Mouse (Mus musculus): Measurements from ENCODE around the gene Nwd1. TPM values are rescaled to one million over a fixed set of nuclear protein-coding genes. Genes with fewer than 3 reads are reported as not detected.
"Not testable (repeated sequence)": the region's sequence is repeated elsewhere in the genome, so short reads cannot be mapped to it uniquely, and the experiment has no call there.

The Nwd1 gene
- polyA plus RNA-seq, 1 experiment from 2014 or later, result 0.07 TPM

- WGBS, result 88% methylated on average over 4 of the region's 4 CpGs
- H3K4me3 ChIP-seq (ENCODE audit: low read depth, low read length), result no peak overlapping the region
- H3K9ac ChIP-seq (ENCODE audit: low read length), result no peak overlapping the region
- no peaks in the 10 kb centered on the region for H3K4me1 ChIP-seq (ENCODE audit: control insufficient read depth, insufficient read depth, low read length)
- no peaks in the 10 kb centered on the region for H3K27me3 ChIP-seq (ENCODE audit: control insufficient read depth, insufficient read depth, low read length)
- no peak for DNase-seq (ENCODE audit: low spot score, missing footprints)
- H3K9me3 ChIP-seq (ENCODE audit: control insufficient read depth, low read length), result no peaks in the 10 kb centered on the region
- H3K27ac ChIP-seq (ENCODE audit: low read depth, low read length), result no peak overlapping the region
- ATAC-seq (ENCODE audit: low FRiP score), result no peak
- H3K4me2 ChIP-seq, result no peak overlapping the region
- no peaks in the 10 kb centered on the region for H3K36me3 ChIP-seq (ENCODE audit: control insufficient read depth, insufficient read depth, low read length)
Observed at GRCm38 (mm10) chr8:72682051-72682687, 35.7 kb downstream of the Nwd1 start.

GRCm38 (mm10) chr8:72683010-72683521 lies 36.6 kb downstream of the Nwd1 start:
- no peak for ATAC-seq (ENCODE audit: low FRiP score)
- Histone ChIP-seq H3K4me3 (ENCODE audit: low read depth, low read length) (no peak overlapping the region), H3K4me1 (ENCODE audit: control insufficient read depth, insufficient read depth, low read length) (no peaks in the 10 kb centered on the region), H3K9me3 (ENCODE audit: control insufficient read depth, low read length) (no peaks in the 10 kb centered on the region), H3K27ac (ENCODE audit: low read depth, low read length) (no peak overlapping the region), H3K27me3 (ENCODE audit: control insufficient read depth, insufficient read depth, low read length) (no peaks in the 10 kb centered on the region), H3K4me2 (no peak overlapping the region), H3K9ac (ENCODE audit: low read length) (no peak overlapping the region), H3K36me3 (ENCODE audit: control insufficient read depth, insufficient read depth, low read length) (no peaks in the 10 kb centered on the region)
- WGBS, result 69% methylated on average over 2 of the region's 2 CpGs
- no peak for DNase-seq (ENCODE audit: low spot score, missing footprints)

- not testable (repeated sequence) for H3K9me3 ChIP-seq (ENCODE audit: control insufficient read depth, low read length); H3K4me2 ChIP-seq; DNase-seq (ENCODE audit: low spot score, missing footprints); H3K27me3 ChIP-seq (ENCODE audit: control insufficient read depth, insufficient read depth, low read length); H3K27ac ChIP-seq (ENCODE audit: low read depth, low read length); H3K9ac ChIP-seq (ENCODE audit: low read length); H3K36me3 ChIP-seq (ENCODE audit: control insufficient read depth, insufficient read depth, low read length); H3K4me1 ChIP-seq (ENCODE audit: control insufficient read depth, insufficient read depth, low read length); H3K4me3 ChIP-seq (ENCODE audit: low read depth, low read length); ATAC-seq (ENCODE audit: low FRiP score)
- 89% methylated on average over 5 of the region's 5 CpGs for WGBS
Observed at GRCm38 (mm10) chr8:72683572-72684099, 37.1 kb downstream of the Nwd1 start.

GRCm38 (mm10) chr8:72698349-72698926 lies 51.9 kb downstream of the Nwd1 start:
- Histone ChIP-seq H3K4me1 (ENCODE audit: control insufficient read depth, insufficient read depth, low read length) (no peaks in the 10 kb centered on the region), H3K4me2 (no peak overlapping the region), H3K9me3 (ENCODE audit: control insufficient read depth, low read length) (no peaks in the 10 kb centered on the region), H3K27ac (ENCODE audit: low read depth, low read length) (no peak overlapping the region), H3K4me3 (ENCODE audit: low read depth, low read length) (no peak overlapping the region), H3K27me3 (ENCODE audit: control insufficient read depth, insufficient read depth, low read length) (no peaks in the 10 kb centered on the region), H3K36me3 (ENCODE audit: control insufficient read depth, insufficient read depth, low read length) (no peaks in the 10 kb centered on the region), H3K9ac (ENCODE audit: low read length) (no peak overlapping the region)
- 96% methylated on average over 2 of the region's 2 CpGs for WGBS
- ATAC-seq (ENCODE audit: low FRiP score) (no peak), DNase-seq (ENCODE audit: low spot score, missing footprints) (no peak)

- ATAC-seq (ENCODE audit: low FRiP score) (0 out of 2 replicates have a peak, but pooled peaks have one; percentile 24), DNase-seq (ENCODE audit: low spot score, missing footprints) (no peak)
- H3K4me2 ChIP-seq, result no peak overlapping the region
- WGBS, result 35% methylated on average over 6 of the region's 6 CpGs
- no peaks in the 10 kb centered on the region for H3K27me3 ChIP-seq (ENCODE audit: control insufficient read depth, insufficient read depth, low read length)
- no peaks in the 10 kb centered on the region for H3K36me3 ChIP-seq (ENCODE audit: control insufficient read depth, insufficient read depth, low read length)
- H3K4me1 ChIP-seq (ENCODE audit: control insufficient read depth, insufficient read depth, low read length), result no peaks in the 10 kb centered on the region
- H3K9ac ChIP-seq (ENCODE audit: low read length), result no peak overlapping the region
- H3K4me3 ChIP-seq (ENCODE audit: low read depth, low read length), result no peak overlapping the region
- no peaks in the 10 kb centered on the region for H3K9me3 ChIP-seq (ENCODE audit: control insufficient read depth, low read length)
- H3K27ac ChIP-seq (ENCODE audit: low read depth, low read length), result no peak overlapping the region
Observed at GRCm38 (mm10) chr8:72712569-72712968, 66.1 kb downstream of the Nwd1 start.

GRCm38 (mm10) chr8:72716594-72716993 lies 70.1 kb downstream of the Nwd1 start:
- H3K4me2 ChIP-seq, result no peak overlapping the region
- no peaks in the 10 kb centered on the region for H3K4me1 ChIP-seq (ENCODE audit: control insufficient read depth, insufficient read depth, low read length)
- H3K27ac ChIP-seq (ENCODE audit: low read depth, low read length), result no peak overlapping the region
- ATAC-seq (ENCODE audit: low FRiP score), result no peak
- H3K36me3 ChIP-seq (ENCODE audit: control insufficient read depth, insufficient read depth, low read length), result no peaks in the 10 kb centered on the region
- no peak for DNase-seq (ENCODE audit: low spot score, missing footprints)
- H3K4me3 ChIP-seq (ENCODE audit: low read depth, low read length), result no peak overlapping the region
- WGBS, result 82% methylated on average over 5 of the region's 5 CpGs
- H3K9ac ChIP-seq (ENCODE audit: low read length), result no peak overlapping the region
- no peaks in the 10 kb centered on the region for H3K9me3 ChIP-seq (ENCODE audit: control insufficient read depth, low read length)
- H3K27me3 ChIP-seq (ENCODE audit: control insufficient read depth, insufficient read depth, low read length), result no peaks in the 10 kb centered on the region

GRCm38 (mm10) chr8:72720541-72720940 lies 74.0 kb downstream of the Nwd1 start:
- Histone ChIP-seq H3K9me3 (ENCODE audit: control insufficient read depth, low read length) (no peaks in the 10 kb centered on the region), H3K4me1 (ENCODE audit: control insufficient read depth, insufficient read depth, low read length) (peaks cover 7% of the 10 kb centered on the region), H3K27ac (ENCODE audit: low read depth, low read length) (no peak overlapping the region), H3K4me2 (no peak overlapping the region), H3K4me3 (ENCODE audit: low read depth, low read length) (no peak overlapping the region), H3K36me3 (ENCODE audit: control insufficient read depth, insufficient read depth, low read length) (peaks cover 4% of the 10 kb centered on the region), H3K27me3 (ENCODE audit: control insufficient read depth, insufficient read depth, low read length) (no peaks in the 10 kb centered on the region), H3K9ac (ENCODE audit: low read length) (no peak overlapping the region)
- DNase-seq (ENCODE audit: low spot score, missing footprints) (no peak), ATAC-seq (ENCODE audit: low FRiP score) (no peak)
- 27% methylated on average over 1 of the region's 1 CpGs for WGBS

- Histone ChIP-seq H3K4me1 (ENCODE audit: control insufficient read depth, insufficient read depth, low read length) (peaks cover 7% of the 10 kb centered on the region), H3K4me2 (peak within 1 kb of the TSS; percentile 90), H3K4me3 (ENCODE audit: low read depth, low read length) (peak within 1 kb of the TSS; percentile 76), H3K27me3 (ENCODE audit: control insufficient read depth, insufficient read depth, low read length) (no peaks in the 10 kb centered on the region), H3K36me3 (ENCODE audit: control insufficient read depth, insufficient read depth, low read length) (peaks cover 26% of the 10 kb centered on the region), H3K27ac (ENCODE audit: low read depth, low read length) (no peak within 1 kb of the TSS), H3K9me3 (ENCODE audit: control insufficient read depth, low read length) (no peaks in the 10 kb centered on the region), H3K9ac (ENCODE audit: low read length) (peak within 1 kb of the TSS; percentile 86)
- WGBS, result 14% methylated on average over 56 of the region's 56 CpGs
- peak; percentile 99 for ATAC-seq (ENCODE audit: low FRiP score)
- DNase-seq (ENCODE audit: low spot score, missing footprints), result peak; percentile 98
Observed at GRCm38 (mm10) chr8:72722769-72723650, 76.5 kb downstream of the Nwd1 start, which contains the start of gene Sin3b. Gene Sin3b (plus strand): TSS chr8:72723285.

Measured in midbrain, embryonic 11.5 days (tissue).